Mouse (Mus musculus) ovary, postnatal 36 days (tissue): ENCODE data around the gene Eno3.

Source experiments
- DNase-seq: peaks from one replicate; pipeline ENCODE4 v3.0.0; 2022; ENCODE audit warnings: low spot score, mixed read lengths

The Eno3 gene

GRCm38 (mm10) chr11:70681897-70682581 lies 25.0 kb downstream of the Eno3 start:
- DNase-seq = no peak

GRCm38 (mm10) chr11:70683640-70684039 lies 26.6 kb downstream of the Eno3 start:
- DNase-seq = no peak

GRCm38 (mm10) chr11:70686901-70687566 lies 30.0 kb downstream of the Eno3 start:
- peak; percentile 35 for DNase-seq

- DNase-seq = peak; percentile 87
These were observed 30.7 kb downstream of the Eno3 start, which contains the start of gene Camta2 for GRCm38 (mm10) chr11:70687601-70688199. Gene Camta2, minus strand, starts transcription at chr11:70688105.

GRCm38 (mm10) chr11:70688372-70688771 lies 31.4 kb downstream of the Eno3 start:
- no peak for DNase-seq

- no peak for DNase-seq
These were observed 32.6 kb downstream of the Eno3 start for GRCm38 (mm10) chr11:70689578-70689977.

GRCm38 (mm10) chr11:70693504-70693903 lies 36.5 kb downstream of the Eno3 start:
- no peak for DNase-seq

- no peak for DNase-seq
These were observed 40.4 kb downstream of the Eno3 start for GRCm38 (mm10) chr11:70697376-70697775.

- no peak for DNase-seq
These were observed 42.0 kb downstream of the Eno3 start for GRCm38 (mm10) chr11:70699051-70699450.

- DNase-seq = peak; percentile 97
These were observed 42.9 kb downstream of the Eno3 start, which contains the start of the genes Inca1 and Kif1c for GRCm38 (mm10) chr11:70699722-70700556. Gene Inca1, minus strand, starts transcription at chr11:70700155. Gene Kif1c, plus strand, starts transcription at chr11:70700548.

GRCm38 (mm10) chr11:70700613-70701012 lies 43.6 kb downstream of the Eno3 start:
- DNase-seq = peak; percentile 78

GRCm38 (mm10) chr11:70701221-70701955 lies 44.4 kb downstream of the Eno3 start:
- no peak for DNase-seq

GRCm38 (mm10) chr11:70701984-70702733 lies 45.2 kb downstream of the Eno3 start:
- DNase-seq = no peak

GRCm38 (mm10) chr11:70702781-70703180 lies 45.8 kb downstream of the Eno3 start:
- peak; percentile 42 for DNase-seq

GRCm38 (mm10) chr11:70706127-70706526 lies 49.1 kb downstream of the Eno3 start:
- DNase-seq = no peak

- DNase-seq = no peak
These were observed 54.0 kb downstream of the Eno3 start for GRCm38 (mm10) chr11:70711026-70711425.
